Mouse (Mus musculus) spleen, adult 18-20 months (tissue): ENCODE data around the gene Prrt1.

ENCODE experiments used
- DNase-seq, 2 experiments: peaks; one replicate each; pipeline ENCODE4 v3.0.0; 2022; ENCODE audit warnings: mixed read lengths in 2 of 2

Prrt1 gene

GRCm38 (mm10) chr17:34628644-34628967 lies 727 bp upstream of the Prrt1 start:
- no peak for DNase-seq

DNA sequence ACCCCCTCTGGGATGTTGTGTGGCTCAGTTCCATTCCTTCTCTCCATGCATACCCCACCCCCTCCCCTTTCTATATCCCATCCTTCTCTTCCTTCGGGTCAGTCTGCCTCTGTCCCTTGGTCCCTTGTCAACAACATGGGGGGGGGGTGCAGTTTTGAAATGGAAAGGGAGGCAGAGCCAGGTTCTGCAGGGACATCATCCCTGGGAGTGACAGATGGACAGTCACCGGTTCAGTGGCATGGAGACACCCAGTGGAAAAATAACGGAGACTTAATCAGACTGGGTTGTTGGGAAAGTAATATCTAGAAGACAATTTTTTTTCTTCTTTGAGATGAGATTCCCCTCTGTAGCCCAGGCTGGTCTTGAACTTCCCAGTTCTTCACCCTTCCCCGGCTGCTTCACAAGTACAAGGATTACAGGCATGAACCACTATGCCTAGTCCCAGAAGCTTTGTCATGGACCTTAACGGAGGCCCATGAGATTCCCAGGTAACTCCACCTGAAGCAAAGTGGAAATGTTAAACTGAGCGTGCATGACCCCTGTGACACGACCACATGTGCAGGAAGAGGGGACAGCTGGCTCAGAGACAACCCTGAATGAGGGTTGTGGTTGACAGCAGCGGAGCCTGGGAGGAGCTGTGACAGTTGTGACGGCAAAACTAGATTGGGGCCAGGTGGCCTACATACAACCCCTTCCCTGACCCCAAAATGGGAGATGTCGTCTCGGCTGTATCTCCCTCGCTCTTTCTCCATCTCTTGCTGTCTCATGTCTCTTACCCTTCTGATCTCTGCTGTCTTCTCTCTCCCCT lies 667 bp downstream of the Prrt1 start:
- no peak for DNase-seq

GRCm38 (mm10) chr17:34630761-34631301 lies 1.5 kb downstream of the Prrt1 start:
- no peak for DNase-seq

DNA sequence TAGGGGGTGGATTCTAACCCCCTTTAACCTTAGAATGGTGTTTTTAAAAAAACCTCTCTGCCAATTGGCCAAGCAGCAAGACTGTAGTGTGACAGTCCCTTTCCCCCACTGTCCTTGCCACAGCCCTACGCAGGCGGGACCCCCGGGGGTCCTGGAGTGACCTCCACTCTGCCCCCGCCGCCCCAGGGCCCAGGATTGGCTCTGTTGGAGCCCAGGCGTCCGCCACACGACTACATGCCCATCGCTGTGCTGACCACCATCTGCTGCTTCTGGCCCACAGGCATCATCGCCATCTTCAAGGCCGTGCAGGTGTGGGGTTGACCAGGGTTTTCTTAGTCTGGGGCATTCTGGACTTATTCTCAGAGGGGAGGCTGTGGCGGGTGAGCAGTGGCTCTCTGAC lies 2.3 kb downstream of the Prrt1 start:
- no peak for DNase-seq

- DNase-seq: peak; percentile 61 to 72
Observed at GRCm38 (mm10) chr17:34632261-34632691, 2.9 kb downstream of the Prrt1 start.

DNA sequence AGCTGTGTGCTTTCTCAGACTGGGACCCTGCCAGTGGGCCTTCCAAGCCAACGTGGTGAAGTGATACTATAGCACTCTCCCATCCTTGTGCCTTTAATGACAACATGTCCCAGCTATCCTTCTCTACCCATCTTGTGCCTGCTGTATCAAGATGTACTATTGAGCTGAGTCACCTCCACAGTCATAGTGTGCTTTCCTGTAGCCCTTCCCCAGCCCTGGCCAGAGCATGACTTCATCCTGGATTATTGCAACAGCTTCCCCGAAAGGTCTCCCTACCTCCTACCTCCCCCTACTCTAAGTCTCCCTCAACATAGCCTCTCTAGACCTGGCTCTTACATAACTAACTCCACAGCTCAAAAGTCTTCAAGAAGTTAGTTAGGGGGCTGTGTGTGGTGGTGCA lies 6.3 kb downstream of the Prrt1 start:
- no peak for DNase-seq

GRCm38 (mm10) chr17:34637459-34637858 lies 8.1 kb downstream of the Prrt1 start:
- no peak for DNase-seq

GRCm38 (mm10) chr17:34639461-34640255 lies 10.3 kb downstream of the Prrt1 start:
- DNase-seq: no peak

DNA sequence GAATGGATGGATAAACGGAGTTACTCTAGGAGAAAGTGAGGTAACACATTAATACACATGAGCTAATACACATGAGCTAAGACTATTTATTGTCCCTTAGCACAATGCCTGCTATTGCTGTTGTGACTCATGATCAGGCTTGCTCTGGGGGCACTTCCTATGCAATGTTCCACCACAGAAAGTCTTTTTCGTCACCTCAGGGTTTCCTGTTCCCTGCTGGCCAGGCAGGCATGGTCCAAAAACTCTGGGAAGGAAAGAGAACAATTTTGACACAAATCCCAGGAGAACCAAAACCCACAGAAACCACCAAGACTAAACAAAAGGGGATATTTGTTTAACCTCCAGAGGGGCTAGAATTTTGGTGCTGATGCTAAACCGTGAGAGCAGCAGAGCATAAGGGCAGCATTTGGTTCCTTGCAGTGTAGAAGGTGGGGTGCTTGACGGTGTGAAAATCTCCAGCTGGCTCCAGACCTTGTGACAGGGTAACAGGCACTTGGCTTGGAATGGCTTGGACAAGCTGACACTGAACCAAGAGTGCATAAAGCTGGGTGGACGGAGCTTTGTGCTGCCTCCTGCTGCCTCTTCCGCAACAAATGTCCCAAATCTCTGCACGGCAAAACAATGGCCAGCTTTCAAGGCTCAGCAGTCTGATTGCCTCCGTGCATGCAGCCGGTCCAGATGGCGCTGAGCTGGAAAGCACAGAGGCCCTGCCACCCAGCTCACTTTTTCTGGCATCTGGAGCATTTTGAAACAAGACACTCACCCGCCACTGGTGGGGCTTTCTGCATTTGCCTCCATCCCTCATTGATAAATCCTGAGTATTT lies 11.7 kb downstream of the Prrt1 start:
- DNase-seq: no peak

DNA sequence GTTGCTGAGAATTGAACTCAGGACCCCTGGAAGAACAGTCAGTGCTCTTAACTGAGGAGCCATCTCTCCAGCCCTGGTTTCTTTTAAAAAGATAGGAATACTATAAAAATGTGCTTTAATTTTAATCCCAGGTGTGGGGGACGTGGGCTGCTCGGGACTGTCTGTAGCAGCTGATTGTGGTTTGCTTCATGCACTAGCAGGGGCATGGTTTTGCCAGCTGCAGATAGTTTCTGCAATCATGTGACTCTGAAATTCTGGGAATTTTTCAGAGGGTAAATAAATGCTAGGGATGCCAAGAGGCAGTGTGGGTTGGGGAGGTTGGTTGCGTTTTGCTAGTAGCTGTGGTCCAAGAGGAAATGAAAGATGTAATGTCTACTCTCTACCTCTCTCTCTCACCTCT lies 12.6 kb downstream of the Prrt1 start:
- no peak for DNase-seq

DNA sequence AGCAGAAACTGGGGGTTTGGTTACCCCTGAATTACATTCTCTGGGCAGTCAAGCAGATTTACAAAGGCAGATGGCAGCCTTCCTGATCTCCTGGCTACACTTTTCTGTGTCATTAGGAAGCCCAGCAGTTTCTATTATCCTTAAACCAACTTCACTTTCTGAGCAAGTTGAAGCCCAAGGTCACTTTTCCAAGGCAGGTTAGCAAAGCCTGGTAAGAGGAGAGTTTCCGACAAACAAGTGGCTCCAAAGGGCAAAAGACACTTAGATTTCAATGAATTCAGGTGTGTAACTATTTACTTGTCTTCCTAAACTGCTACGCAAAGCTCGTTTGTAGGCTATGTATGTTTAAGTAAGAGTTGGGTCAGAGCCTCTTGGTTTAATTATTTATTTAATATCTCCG lies 14.0 kb downstream of the Prrt1 start:
- DNase-seq: no peak

DNA sequence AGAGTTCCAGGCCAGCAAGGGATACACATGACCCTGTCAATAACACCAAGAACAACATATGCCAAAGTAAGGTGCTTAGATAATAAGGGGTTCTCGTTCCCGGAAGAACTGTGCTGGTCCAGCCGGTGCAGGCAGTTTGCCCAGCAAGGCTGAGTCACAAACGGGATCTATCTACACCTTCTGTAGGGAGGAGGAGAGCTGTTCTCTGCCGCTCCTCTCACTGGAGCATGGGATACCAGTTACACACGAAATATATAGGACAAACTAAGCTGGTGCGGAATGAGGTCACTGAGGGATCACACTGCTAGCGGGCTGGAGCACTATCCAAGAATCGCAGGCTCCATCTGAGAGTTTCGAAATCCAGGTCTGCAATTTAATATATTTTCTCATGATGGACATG lies 14.6 kb downstream of the Prrt1 start:
- DNase-seq: no peak

GRCm38 (mm10) chr17:34644608-34645007 lies 15.3 kb downstream of the Prrt1 start, which contains the start of gene Fkbpl:
Gene Fkbpl (plus strand): TSS chr17:34644764.
- DNase-seq: peak; percentile 88 to 91

- DNase-seq: no peak
Observed at GRCm38 (mm10) chr17:34645256-34645829, 16.0 kb downstream of the Prrt1 start.

- no peak for DNase-seq
Observed at GRCm38 (mm10) chr17:34645831-34646511, 16.6 kb downstream of the Prrt1 start.

GRCm38 (mm10) chr17:34646906-34647787 lies 17.8 kb downstream of the Prrt1 start, which contains the start of gene Atf6b:
Gene Atf6b (plus strand): TSS chr17:34647146.
- peak; percentile 76 to 91 for DNase-seq

DNA sequence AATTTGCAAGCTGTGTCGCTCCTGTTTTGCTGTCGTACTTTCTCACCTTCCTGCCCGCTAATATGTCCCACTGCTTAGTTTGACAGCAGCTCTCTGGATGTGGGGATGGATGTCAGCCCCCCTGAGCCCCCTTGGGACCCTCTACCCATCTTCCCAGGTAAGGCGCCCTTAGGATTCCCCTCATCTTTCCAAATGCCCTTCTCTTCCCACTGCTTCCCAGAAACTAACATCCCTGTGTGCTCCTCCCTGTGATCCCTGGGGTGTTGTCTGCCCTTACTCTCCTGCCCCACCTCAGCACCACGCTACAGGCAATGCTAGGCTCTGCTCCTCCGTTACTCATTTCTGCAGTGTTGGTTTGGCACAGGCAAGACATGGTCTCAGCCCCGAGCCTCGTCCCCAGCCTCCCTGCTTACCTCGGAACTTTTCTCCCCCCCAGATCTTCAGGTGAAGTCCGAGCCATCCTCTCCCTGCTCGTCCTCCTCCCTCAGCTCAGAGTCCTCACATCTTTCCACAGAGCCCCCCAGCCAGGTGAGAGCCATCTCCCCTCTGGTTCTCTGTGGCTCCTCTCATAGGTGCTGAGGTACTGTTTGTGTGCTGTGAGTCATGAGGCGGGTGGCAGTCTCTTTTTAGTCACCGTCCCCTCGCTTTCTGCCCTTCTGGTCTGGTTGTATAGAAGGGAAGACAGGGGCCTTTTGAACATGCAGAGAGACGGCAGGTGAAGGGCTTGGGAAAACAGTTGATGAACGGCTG lies 19.0 kb downstream of the Prrt1 start:
- no peak for DNase-seq

- no peak for DNase-seq
Observed at GRCm38 (mm10) chr17:34649106-34649864, 20.0 kb downstream of the Prrt1 start.

DNA sequence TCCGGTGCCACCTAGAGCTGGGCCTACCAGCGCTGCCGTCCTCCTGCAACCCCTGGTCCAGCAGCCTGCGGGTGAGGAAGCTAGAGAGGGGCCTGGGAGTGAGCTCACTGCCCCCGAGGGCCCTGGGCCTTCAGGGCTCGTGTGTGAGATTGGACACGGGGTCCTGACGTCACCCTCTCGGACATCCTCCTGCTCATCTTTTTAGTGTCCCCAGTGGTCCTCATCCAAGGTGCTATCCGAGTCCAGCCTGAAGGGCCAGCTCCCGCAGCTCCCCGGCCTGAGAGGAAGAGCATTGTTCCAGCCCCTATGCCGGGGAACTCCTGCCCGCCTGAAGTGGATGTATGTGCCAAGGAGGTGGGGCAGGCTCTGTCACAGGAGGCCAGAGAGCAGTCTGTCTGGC lies 21.4 kb downstream of the Prrt1 start:
- DNase-seq: no peak
